Mouse (Mus musculus) forebrain, embryonic 16.5 days (tissue): ENCODE measurements around the gene Sdccag8. TPM values are rescaled to one million over a fixed set of nuclear protein-coding genes. Genes with fewer than 3 reads are reported as not detected.
A peak's percentile ranks its signal among the peaks of the same experiment; 100 is the strongest.

Experiments used
- ATAC-seq: fragments of 200-750 bp; cut with Nextera tagmentation; 2 replicates; pipeline ENCODE4 v1.8.0; 2017; ENCODE audit warnings: mild to moderate bottlenecking, moderate library complexity
- H3K27ac ChIP-seq: fragments of 300-500 bp; sonication (generic); 2 replicates; pipeline ENCODE4 v1.5.1; 2014; ENCODE audit warnings: low read length, control low read depth
- H3K27me3 ChIP-seq: fragments of 300-500 bp; sonication (generic); replicated peaks from 2 replicates; pipeline ENCODE4 v1.6.1; 2014; ENCODE audit warnings: low read length; ENCODE audit not compliant: control insufficient read depth, insufficient read depth
- H3K36me3 ChIP-seq: fragments of 300-500 bp; sonication (generic); 2 replicates; pipeline ENCODE4 v1.6.1; 2014; ENCODE audit not compliant: control insufficient read depth, insufficient read depth
- H3K4me1 ChIP-seq: fragments of 300-500 bp; sonication (generic); replicated peaks from 2 replicates; pipeline ENCODE4 v1.6.1; 2014; ENCODE audit warnings: low read length; ENCODE audit not compliant: control insufficient read depth, insufficient read depth
- H3K4me2 ChIP-seq: fragments of 300-500 bp; sonication (generic); 2 replicates; pipeline ENCODE4 v1.6.1; 2014; ENCODE audit warnings: mild to moderate bottlenecking, low read length, control low read depth
- H3K4me3 ChIP-seq: fragments of 300-500 bp; sonication (generic); replicated peaks from 2 replicates; pipeline ENCODE4 v1.5.1; 2014; ENCODE audit warnings: mild to moderate bottlenecking, low read length, control low read depth
- H3K9ac ChIP-seq: fragments of 300-500 bp; sonication (generic); replicated peaks from 2 replicates; pipeline ENCODE4 v1.6.1; 2014; ENCODE audit warnings: low read depth, low read length, control low read depth
- H3K9me3 ChIP-seq: fragments of 300-500 bp; sonication (generic); 2 replicates; pipeline ENCODE4 v1.6.1; 2016; ENCODE audit warnings: low read length; ENCODE audit not compliant: control insufficient read depth
- WGBS: fragments of 180-500 bp; shearing (Covaris S2); extraction: QIAGEN DNeasy Blood & Tissue Kit; methylation state at CpG from one replicate; pipeline ENCODE4 v1.1.7; 2014; 5-methylcytosine and 5-hydroxymethylcytosine counted together
- polyA plus RNA-seq: library from polyadenylated mRNA; unstranded; fragments of >200 nt; fragmentation: Nextera tagmentation; extraction: Ambion mirVana; gene quantifications from 2 replicates; pipeline ENCODE4 v1.2.1, GENCODE M21; 2015

Gene Sdccag8
- polyA plus RNA-seq, 1 experiment from 2014 or later = 34.0 TPM

DNA sequence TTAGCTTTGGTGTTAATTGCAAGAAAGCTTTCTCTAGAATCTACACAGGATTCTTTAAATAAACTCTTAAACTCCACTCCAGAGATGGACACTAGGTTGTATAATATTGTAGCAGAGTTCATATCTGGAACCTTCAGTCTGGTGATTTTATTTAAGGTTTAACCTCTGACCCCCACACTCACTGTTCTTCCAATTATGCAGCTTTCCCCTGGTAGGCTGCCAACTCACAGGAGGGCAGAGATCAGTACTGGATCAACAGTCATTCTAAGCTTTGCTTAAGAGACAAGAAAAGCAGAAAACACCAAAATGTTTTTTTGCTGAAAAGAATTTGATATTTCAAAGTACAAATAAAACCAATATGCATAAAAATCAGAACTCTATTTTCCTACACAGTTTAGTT, 231.4 kb downstream of the Sdccag8 start:
- no peak for ATAC-seq
- Histone ChIP-seq H3K4me1 (no peaks in the 10 kb centered on the region), H3K9ac (no peak overlapping the region), H3K4me3 (no peak overlapping the region), H3K4me2 (no peak overlapping the region), H3K27ac (no peak overlapping the region), H3K27me3 (no peaks in the 10 kb centered on the region), H3K9me3 (no peaks in the 10 kb centered on the region), H3K36me3 (no peaks in the 10 kb centered on the region)

- Histone ChIP-seq H3K9ac (no peak overlapping the region), H3K4me1 (no peaks in the 10 kb centered on the region; the same call in 1 of the 2 replicates), H3K36me3 (no peaks in the 10 kb centered on the region), H3K4me3 (no peak overlapping the region), H3K27me3 (no peaks in the 10 kb centered on the region), H3K4me2 (no peak overlapping the region), H3K9me3 (no peaks in the 10 kb centered on the region), H3K27ac (peak overlapping the region; percentile 32)
- WGBS = 81% methylated on average over 2 of the region's 2 CpGs
- ATAC-seq = no peak
Measured at GRCm38 (mm10) chr1:177046963-177047362, 232.5 kb downstream of the Sdccag8 start.

GRCm38 (mm10) chr1:177048773-177049172, 234.3 kb downstream of the Sdccag8 start:
- no peaks in the 10 kb centered on the region for H3K36me3 ChIP-seq
- WGBS = 78% methylated on average over 2 of the region's 2 CpGs
- H3K9ac ChIP-seq = no peak overlapping the region
- no peaks in the 10 kb centered on the region; the same call in 1 of the 2 replicates for H3K4me1 ChIP-seq
- H3K9me3 ChIP-seq = no peaks in the 10 kb centered on the region
- ATAC-seq = no peak
- H3K4me2 ChIP-seq = no peak overlapping the region
- no peak overlapping the region for H3K27ac ChIP-seq
- no peak overlapping the region for H3K4me3 ChIP-seq
- no peaks in the 10 kb centered on the region for H3K27me3 ChIP-seq

GRCm38 (mm10) chr1:177051366-177051963, 237.0 kb downstream of the Sdccag8 start:
- Histone ChIP-seq H3K4me2 (no peak overlapping the region), H3K36me3 (no peaks in the 10 kb centered on the region), H3K27me3 (no peaks in the 10 kb centered on the region), H3K4me1 (peaks cover 5% of the 10 kb centered on the region), H3K27ac (peak overlapping the region; percentile 82), H3K9me3 (no peaks in the 10 kb centered on the region), H3K4me3 (no peak overlapping the region), H3K9ac (0 out of 2 replicates have a peak overlapping the region, but pooled peaks have one; percentile 12)
- ATAC-seq = peak; percentile 47
- 51% methylated on average over 11 of the region's 11 CpGs for WGBS

DNA sequence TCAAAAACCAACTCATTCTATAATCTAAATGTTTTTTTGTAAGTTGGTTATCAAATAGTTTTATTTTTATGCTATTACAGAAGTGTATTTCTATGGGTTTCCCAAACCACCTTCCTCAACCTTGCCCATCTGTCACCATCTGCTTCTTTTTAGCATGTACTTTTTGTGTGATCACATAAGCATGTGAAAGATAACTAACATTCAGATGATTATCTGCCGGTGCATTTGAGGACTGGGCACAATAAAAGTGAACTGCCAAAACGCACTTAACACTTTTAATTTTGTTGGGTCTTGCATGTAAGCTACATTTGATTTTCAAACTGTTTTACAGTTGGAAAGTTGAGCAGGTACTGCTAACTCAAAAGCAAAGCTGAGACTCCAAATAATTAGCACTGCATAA, 240.4 kb downstream of the Sdccag8 start:
- Histone ChIP-seq H3K9me3 (no peaks in the 10 kb centered on the region), H3K4me1 (peaks cover 9% of the 10 kb centered on the region), H3K4me3 (no peak overlapping the region), H3K9ac (no peak overlapping the region), H3K36me3 (peaks cover 3% of the 10 kb centered on the region; the same call in 1 of the 2 replicates), H3K27ac (peak overlapping the region; percentile 55), H3K4me2 (no peak overlapping the region), H3K27me3 (no peaks in the 10 kb centered on the region)
- peak; percentile 64 for ATAC-seq
- WGBS = 45% methylated on average over 2 of the region's 2 CpGs

GRCm38 (mm10) chr1:177061761-177062160, 247.3 kb downstream of the Sdccag8 start:
- H3K9me3 ChIP-seq = no peaks in the 10 kb centered on the region
- H3K4me2 ChIP-seq = no peak overlapping the region
- H3K27ac ChIP-seq = no peak overlapping the region
- 80% methylated on average over 2 of the region's 2 CpGs for WGBS
- no peak overlapping the region for H3K4me3 ChIP-seq
- no peaks in the 10 kb centered on the region for H3K27me3 ChIP-seq
- peaks cover 4% of the 10 kb centered on the region; the same call in 1 of the 2 replicates for H3K4me1 ChIP-seq
- H3K36me3 ChIP-seq = peaks cover 3% of the 10 kb centered on the region; the same call in 1 of the 2 replicates
- H3K9ac ChIP-seq = no peak overlapping the region
- ATAC-seq = no peak

DNA sequence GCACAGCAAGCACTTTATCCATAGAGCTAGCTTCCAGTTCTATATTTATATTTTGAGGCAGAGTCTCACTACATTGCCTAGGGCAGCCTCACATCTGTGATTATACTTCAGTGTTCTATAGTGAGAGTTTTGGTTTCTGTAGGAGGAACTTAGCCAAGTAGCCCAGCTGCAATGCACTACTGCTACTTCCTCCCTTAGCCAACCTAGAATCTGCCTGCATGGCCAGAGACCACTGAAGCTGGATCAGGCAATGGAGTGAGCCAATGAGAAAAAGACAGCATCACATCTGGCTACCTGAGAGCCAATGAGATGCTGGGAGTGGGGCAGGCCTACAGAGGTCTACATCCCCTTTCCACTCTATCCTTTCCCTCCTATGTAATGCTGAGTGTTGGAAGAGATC, 251.3 kb downstream of the Sdccag8 start:
- H3K4me3 ChIP-seq = no peak overlapping the region
- no peak overlapping the region for H3K9ac ChIP-seq
- peaks cover under 1% of the 10 kb centered on the region; the same call in 1 of the 2 replicates for H3K36me3 ChIP-seq
- H3K9me3 ChIP-seq = no peaks in the 10 kb centered on the region
- no peak for ATAC-seq
- H3K27me3 ChIP-seq = no peaks in the 10 kb centered on the region
- H3K4me2 ChIP-seq = no peak overlapping the region
- H3K27ac ChIP-seq = no peak overlapping the region
- H3K4me1 ChIP-seq = no peaks in the 10 kb centered on the region

GRCm38 (mm10) chr1:177067123-177067646, 252.7 kb downstream of the Sdccag8 start:
- Histone ChIP-seq H3K36me3 (peaks cover 3% of the 10 kb centered on the region; the same call in 1 of the 2 replicates), H3K27ac (no peak overlapping the region), H3K4me3 (no peak overlapping the region), H3K4me1 (no peaks in the 10 kb centered on the region), H3K9me3 (no peaks in the 10 kb centered on the region), H3K9ac (no peak overlapping the region), H3K27me3 (no peaks in the 10 kb centered on the region), H3K4me2 (no peak overlapping the region)
- ATAC-seq = no peak
- WGBS = 78% methylated on average over 8 of the region's 8 CpGs

DNA sequence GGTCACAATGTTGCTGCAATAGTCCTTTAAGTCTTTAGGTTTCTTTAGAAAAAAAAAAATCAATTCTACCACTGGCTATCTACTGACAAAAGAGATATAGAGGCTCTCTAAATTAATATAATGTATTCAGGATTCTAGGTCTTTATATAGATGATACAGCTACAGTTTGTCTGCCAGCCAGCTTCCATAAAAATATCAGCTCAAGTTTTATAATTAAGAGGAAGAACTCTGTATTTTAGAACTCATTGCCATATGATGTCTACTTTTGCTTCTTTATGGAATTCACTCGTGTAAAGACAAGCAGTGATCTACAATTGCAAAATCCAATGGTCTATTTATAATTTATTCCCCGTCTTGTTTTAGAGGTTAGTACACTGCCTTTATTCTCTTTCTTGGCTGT, 254.7 kb downstream of the Sdccag8 start:
- H3K36me3 ChIP-seq = peaks cover 3% of the 10 kb centered on the region; the same call in 1 of the 2 replicates
- H3K9ac ChIP-seq = no peak overlapping the region
- no peak overlapping the region for H3K4me2 ChIP-seq
- 80% methylated on average over 2 of the region's 2 CpGs for WGBS
- no peaks in the 10 kb centered on the region for H3K9me3 ChIP-seq
- no peaks in the 10 kb centered on the region for H3K4me1 ChIP-seq
- H3K27me3 ChIP-seq = no peaks in the 10 kb centered on the region
- no peak overlapping the region for H3K4me3 ChIP-seq
- H3K27ac ChIP-seq = no peak overlapping the region
- ATAC-seq = no peak
